Mouse (Mus musculus) G1E (cell line): Measurements from ENCODE around the gene Nubpl.

ENCODE experiments used
- CTCF ChIP-seq: IDR thresholded peaks from 2 replicates; pipeline ENCODE4 v1.5.1; 2012; ENCODE audit warnings: low read depth, low read length, inconsistent platforms, mixed read lengths
- GATA1 ChIP-seq: IDR thresholded peaks from 2 replicates; pipeline ENCODE4 v1.6.1; 2012; ENCODE audit warnings: borderline replicate concordance, low read length, inconsistent platforms, mixed read lengths
- POLR2AphosphoS5 ChIP-seq: IDR thresholded peaks from 2 replicates; pipeline ENCODE4 v1.6.1; 2012; ENCODE audit warnings: low read depth, low read length, inconsistent platforms; ENCODE audit not compliant: insufficient replicate concordance
- TAL1 ChIP-seq: conservative IDR thresholded peaks from 2 replicates; pipeline ENCODE4 v1.6.1; 2012; ENCODE audit warnings: low read depth, low read length, inconsistent platforms, mixed read lengths

- TF ChIP-seq GATA1, result no peak
- TF ChIP-seq TAL1, result no peak
- TF ChIP-seq CTCF, result no peak
- no peak for TF ChIP-seq POLR2AphosphoS5
Observed at GRCm38 (mm10) chr12:52281232-52281631, 183.7 kb downstream of the Nubpl start.
